Mouse (Mus musculus): ENCODE measurements around the gene Grid2. TPM values are rescaled to one million over a fixed set of nuclear protein-coding genes. Genes with fewer than 3 reads are reported as not detected.
A peak's percentile ranks its signal among the peaks of the same experiment; 100 is the strongest.

Gene Grid2
- total RNA-seq, 2 experiments from 2014 or later = 0.05 to 0.08 TPM

GRCm38 (mm10) chr6:64046084-64046483 lies 790.4 kb downstream of the Grid2 start:
- intact Hi-C loops (cut with DNase I) = no loop called here
- DNase-seq = no peak

- no peak for DNase-seq
- intact Hi-C loops (cut with DNase I) = no loop called here
Observed at GRCm38 (mm10) chr6:64046732-64047131, 791.1 kb downstream of the Grid2 start.

GRCm38 (mm10) chr6:64047950-64048349 lies 792.3 kb downstream of the Grid2 start:
- intact Hi-C loops (cut with DNase I) = no loop called here
- no peak for DNase-seq

GRCm38 (mm10) chr6:64063858-64064257 lies 808.2 kb downstream of the Grid2 start:
- intact Hi-C loops (cut with DNase I) = no loop called here
- no peak for DNase-seq

- no peak for DNase-seq
- intact Hi-C loops (cut with DNase I) = no loop called here
Observed at GRCm38 (mm10) chr6:64064704-64065103, 809.0 kb downstream of the Grid2 start.

GRCm38 (mm10) chr6:64073406-64073805 lies 817.7 kb downstream of the Grid2 start:
- DNase-seq = no peak
- intact Hi-C loops (cut with DNase I) = no loop called here

- intact Hi-C loops (cut with DNase I) = no loop called here
- DNase-seq = no peak
Observed at GRCm38 (mm10) chr6:64077911-64078310, 822.2 kb downstream of the Grid2 start.

GRCm38 (mm10) chr6:64098662-64099061 lies 843.0 kb downstream of the Grid2 start:
- intact Hi-C loops (cut with DNase I) = no loop called here
- DNase-seq = no peak

GRCm38 (mm10) chr6:64114594-64114993 lies 858.9 kb downstream of the Grid2 start:
- DNase-seq = no peak
- intact Hi-C loops (cut with DNase I) = no loop called here

GRCm38 (mm10) chr6:64136275-64136674 lies 880.6 kb downstream of the Grid2 start:
- no peak for DNase-seq
- intact Hi-C loops (cut with DNase I) = no loop called here

- intact Hi-C loops (cut with DNase I) = no loop called here
- no peak for DNase-seq
Observed at GRCm38 (mm10) chr6:64148613-64149012, 892.9 kb downstream of the Grid2 start.

- no peak for DNase-seq
- intact Hi-C loops (cut with DNase I) = no loop called here
Observed at GRCm38 (mm10) chr6:64174995-64175612, 919.4 kb downstream of the Grid2 start.

- intact Hi-C loops (cut with DNase I) = no loop called here
- no peak for DNase-seq
Observed at GRCm38 (mm10) chr6:64193646-64194045, 938.0 kb downstream of the Grid2 start.

GRCm38 (mm10) chr6:64202396-64203122 lies 946.9 kb downstream of the Grid2 start:
- intact Hi-C loops (cut with DNase I) = no loop called here
- DNase-seq = no peak

- peak in 1 of 2 experiments; percentile 7 for DNase-seq
- intact Hi-C loops (cut with DNase I) = no loop called here
Observed at GRCm38 (mm10) chr6:64236351-64236750, 980.7 kb downstream of the Grid2 start.

- no peak for DNase-seq
- intact Hi-C loops (cut with DNase I) = no loop called here
Observed at GRCm38 (mm10) chr6:64240526-64240925, 984.9 kb downstream of the Grid2 start.

- no peak for DNase-seq
- intact Hi-C loops (cut with DNase I) = no loop called here
Observed at GRCm38 (mm10) chr6:64245951-64246350, 990.3 kb downstream of the Grid2 start.

- intact Hi-C loops (cut with DNase I) = no loop called here
- no peak for DNase-seq
Observed at GRCm38 (mm10) chr6:64251041-64251440, 995.4 kb downstream of the Grid2 start.

- no peak for DNase-seq
Observed at GRCm38 (mm10) chr6:64263517-64263916, 1007.8 kb downstream of the Grid2 start.

GRCm38 (mm10) chr6:64264224-64264623 lies 1008.5 kb downstream of the Grid2 start:
- DNase-seq = no peak
- intact Hi-C loops (cut with DNase I) = no loop called here

More at GRCm38 (mm10) chr6:64263517-64263916, 1007.8 kb downstream of the Grid2 start:
- intact Hi-C loops (cut with DNase I) = no loop called here

- intact Hi-C loops (cut with DNase I) = no loop called here
- DNase-seq = no peak
Observed at GRCm38 (mm10) chr6:64274319-64275114, 1018.8 kb downstream of the Grid2 start.

All from gastrocnemius, postnatal 36 days (tissue).